Mouse (Mus musculus): ENCODE data around the gene Bmpr2. TPM values are rescaled to one million over a fixed set of nuclear protein-coding genes. Genes with fewer than 3 reads are reported as not detected.
A peak's percentile ranks its signal among the peaks of the same experiment; 100 is the strongest.

Bmpr2 gene
- total and polyA plus RNA-seq, 3 experiments, result 7.3 to 71.5 (median 47.6) TPM

DNA sequence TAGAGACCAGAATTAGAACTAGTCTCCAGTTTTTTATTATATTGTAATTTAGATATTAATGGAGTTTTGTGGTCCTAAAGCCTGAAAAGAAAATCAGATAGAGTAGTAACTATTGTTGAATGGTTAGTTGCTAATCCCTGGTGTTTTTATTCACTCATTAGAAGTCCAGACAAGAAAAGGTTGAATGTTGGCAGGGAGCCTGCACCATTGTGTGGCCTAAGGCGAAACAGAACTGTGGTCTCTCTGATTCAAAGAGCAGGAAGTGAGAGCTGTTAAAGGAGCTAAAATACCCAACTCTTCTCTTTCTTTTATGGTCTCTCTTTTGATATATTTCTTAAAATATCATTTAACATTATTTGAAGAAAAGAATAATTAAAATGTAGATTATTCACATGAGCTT, 32.1 kb downstream of the Bmpr2 start:
- DNase-seq, result peak; percentile 23

DNA sequence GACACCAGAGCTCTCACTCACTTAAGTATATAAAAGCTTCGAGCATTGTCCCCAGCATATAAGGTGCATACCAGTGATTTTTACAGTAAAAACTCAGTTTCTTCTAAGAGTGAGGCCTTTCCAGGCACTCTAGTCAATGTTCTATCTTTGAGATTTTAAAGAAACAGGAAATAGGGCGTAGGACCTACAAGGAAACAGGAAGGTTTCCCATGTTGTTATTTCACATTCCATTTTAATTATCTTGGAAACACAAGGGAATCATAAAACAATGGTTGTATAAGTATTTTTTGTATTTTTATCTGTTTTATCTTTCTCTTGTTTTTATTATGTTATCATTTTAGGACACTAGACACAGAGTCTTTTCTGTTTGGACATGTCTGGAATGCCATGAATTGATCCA, 34.7 kb downstream of the Bmpr2 start:
- DNase-seq, result no peak

DNA sequence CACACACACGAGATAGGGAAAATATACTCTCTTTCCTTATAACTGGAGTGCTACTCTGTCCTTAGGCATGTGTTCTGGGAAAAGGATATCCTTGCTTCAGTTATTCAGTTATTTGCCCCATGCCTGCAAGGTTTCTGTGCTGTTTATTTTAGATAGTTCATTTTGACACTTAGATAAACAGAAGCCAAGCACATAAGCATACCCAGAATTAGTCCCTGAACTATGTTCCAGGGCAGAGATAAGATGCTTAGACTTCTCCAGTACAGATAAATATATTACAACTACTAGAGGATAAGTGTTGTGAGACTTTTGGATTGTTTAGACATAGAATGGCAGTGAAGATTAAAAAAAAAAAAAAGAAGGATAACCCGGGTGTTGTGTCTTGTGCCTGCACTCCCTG, 41.2 kb downstream of the Bmpr2 start:
- no peak for DNase-seq

DNA sequence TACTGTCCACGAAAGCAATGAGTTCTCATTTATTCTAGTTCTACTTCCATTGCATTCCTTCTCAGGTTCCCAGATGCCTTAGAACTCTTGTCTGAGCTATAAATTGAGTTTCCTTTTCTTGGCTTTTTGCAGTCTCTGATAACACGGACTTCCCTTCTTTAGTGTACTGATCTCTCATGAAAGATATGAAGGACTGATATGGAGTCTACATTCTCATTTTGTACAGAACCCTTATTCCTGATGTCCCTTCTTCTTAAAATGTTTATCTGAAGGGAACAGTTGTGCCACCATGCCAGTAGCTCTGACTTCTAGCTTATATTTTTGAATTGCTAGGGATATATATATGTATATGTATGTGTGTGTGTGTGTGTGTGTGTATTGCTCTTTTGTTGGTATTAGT, 46.7 kb downstream of the Bmpr2 start:
- no peak for DNase-seq

DNA sequence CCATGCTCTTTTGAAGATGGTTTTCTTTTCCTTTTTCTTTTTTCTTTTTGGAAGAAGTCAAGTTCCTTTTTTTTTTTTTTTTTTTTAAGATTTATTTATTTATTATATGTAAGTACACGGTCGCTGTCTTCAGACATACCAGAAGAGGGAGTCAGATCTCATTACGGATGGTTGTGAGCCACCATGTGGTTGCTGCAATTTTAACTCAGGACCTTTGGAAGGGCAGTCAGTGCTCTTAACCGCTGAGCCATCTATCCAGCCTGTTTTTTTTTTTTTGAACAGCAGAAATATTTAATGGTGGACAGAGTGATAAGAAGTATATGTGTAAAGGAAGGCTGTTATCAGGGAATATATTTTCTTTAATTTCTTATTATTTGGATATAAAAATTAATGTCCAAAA, 49.6 kb downstream of the Bmpr2 start:
- DNase-seq, result no peak

DNA sequence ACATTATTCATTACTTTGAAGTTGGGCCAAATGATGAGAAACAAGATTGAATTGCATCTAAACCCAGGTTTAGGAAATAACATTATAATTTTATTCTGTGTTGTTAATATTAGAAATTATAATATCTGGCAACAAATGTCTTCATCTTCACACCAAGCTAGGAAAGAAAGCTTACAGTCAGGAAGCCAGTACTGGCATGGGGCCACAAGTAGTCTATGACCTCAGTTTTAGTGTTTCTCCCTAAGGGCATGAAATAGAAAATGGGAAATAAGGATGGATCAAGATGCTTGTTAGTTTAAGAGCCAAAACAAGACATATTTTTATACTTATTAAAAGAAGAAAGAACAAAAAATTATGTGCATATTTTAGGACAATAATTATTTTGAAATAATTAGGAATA, 62.2 kb downstream of the Bmpr2 start:
- peak; percentile 20 for DNase-seq

DNA sequence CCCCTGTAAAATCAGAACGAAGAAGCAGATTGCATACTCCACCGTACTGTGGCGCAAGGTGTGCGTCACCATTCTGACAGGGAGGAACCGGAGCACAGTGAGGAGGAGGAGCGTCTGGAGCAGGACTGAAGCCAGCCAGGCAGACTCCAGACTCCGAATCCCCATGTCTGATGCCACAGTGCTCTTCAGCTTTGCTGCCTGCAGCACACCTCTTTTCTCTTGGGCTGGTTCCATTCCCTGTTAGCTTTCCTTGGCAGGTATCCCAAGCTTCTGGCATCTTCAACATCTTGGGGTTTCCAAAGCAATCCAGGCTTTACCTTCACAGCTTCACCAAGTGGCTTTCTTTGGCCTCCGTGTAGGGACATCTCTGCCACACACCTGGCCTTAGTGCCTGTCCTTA, 63.4 kb downstream of the Bmpr2 start:
- DNase-seq, result no peak

DNA sequence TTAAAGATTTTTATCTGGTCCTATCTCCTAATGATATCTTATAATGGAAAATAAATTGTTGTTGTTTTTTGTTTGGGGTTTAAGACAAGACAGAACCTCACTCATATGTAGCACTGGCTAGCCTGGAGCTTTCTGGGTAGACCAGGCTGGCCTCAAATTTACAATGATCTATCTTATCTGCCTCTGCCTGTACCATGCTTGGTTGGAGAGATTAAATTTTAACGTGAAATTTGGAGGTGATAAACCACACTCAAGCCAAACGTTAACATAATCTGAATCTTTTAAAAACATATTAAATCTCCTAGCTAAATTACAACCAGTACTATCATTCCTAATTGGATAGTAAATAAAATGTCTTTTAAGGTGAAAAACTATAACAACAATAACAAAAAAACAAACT, 66.2 kb downstream of the Bmpr2 start:
- DNase-seq, result no peak

DNA sequence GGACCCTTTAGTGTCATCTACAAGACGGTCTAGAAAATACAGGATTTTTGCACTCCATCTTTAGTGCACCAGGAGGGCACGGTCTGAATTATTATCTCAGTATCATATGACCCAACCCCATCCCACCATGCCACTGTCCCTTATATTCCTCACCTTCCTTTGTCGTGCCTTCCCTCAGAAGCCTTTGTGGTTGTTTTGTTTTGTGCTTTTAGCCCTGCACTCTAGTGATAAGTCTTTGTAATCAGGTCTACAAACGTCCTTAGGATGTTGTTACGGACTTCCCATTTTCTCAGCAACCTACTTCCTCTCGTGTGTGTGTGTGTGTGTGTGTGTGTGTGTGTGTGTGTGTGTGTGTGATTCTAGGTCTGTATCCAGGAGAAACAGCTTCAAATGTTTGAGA, 67.0 kb downstream of the Bmpr2 start:
- DNase-seq, result no peak

DNA sequence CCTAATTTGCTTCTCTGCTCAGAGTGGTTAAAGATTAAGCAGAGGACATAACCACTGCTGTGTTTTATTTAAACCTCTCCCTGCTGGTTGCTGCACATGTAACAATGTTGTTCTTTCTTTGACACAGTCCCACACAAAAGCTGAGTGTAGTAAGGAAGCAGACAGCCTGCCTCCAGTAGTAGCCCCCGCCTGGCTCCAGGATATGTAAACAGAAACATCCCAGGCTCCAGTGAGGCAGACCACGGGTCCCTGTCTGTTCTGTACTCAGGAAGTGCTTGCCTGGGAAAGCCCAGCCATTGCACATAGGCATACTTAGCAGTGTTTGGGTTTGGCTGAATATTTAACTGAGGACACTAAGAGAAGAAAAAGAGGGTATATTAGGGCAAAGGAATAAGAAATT, 70.5 kb downstream of the Bmpr2 start:
- DNase-seq, result no peak

DNA sequence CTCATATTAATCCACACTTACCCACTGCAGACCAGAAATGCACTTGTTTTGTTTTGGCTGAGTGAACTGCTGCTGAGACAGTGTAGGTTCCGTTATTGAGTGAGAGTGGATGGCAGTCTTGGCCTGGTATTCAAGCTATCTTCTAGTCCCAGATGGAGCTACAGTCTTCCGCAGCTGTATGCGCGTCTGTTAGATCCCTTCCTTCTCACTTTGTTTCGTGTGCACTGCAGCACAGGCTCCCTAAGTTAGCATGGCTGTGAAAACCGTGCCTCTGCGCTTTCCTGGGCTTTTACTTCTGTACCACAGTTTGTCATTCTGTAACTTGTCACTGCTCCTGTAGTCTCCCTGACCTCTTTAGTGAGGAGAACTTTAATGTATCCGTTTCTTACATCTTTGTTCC, 85.1 kb downstream of the Bmpr2 start:
- peak; percentile 13 for DNase-seq

DNA sequence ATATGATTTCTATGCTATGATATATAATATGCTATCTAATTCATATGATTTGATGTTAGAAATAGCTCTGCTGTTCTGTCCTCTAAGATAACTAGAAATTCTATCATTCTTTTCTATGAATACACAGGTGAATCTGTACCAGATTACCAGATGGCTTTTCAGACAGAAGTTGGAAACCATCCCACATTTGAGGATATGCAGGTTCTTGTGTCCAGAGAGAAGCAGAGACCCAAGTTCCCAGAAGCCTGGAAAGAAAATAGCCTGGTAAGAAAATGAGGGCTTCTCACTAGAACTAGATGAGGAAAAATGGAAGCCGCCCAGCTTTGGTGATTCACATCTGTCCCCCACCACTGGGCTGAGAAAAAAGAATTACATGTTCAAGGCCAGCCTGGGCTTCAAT, 95.8 kb downstream of the Bmpr2 start:
- DNase-seq, result peak; percentile 45

DNA sequence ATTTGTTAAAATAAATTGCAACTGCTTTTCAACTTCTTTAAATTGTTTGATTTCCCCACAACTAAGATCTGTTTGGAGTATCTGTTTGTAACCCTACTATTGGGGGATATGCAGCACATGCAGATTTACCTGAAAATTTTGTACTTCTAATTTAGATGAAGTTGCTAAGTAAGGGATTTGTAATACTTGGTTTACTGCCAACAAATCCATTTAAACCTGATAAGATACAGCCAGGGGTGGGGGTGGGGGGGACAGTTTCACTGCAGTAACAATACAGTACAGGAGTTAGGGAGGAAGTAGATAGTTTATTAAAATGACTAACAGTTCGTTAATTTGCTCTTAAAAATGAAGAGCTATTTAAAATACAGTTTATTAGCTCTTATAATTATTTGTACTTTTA, 98.9 kb downstream of the Bmpr2 start:
- DNase-seq, result no peak

DNA sequence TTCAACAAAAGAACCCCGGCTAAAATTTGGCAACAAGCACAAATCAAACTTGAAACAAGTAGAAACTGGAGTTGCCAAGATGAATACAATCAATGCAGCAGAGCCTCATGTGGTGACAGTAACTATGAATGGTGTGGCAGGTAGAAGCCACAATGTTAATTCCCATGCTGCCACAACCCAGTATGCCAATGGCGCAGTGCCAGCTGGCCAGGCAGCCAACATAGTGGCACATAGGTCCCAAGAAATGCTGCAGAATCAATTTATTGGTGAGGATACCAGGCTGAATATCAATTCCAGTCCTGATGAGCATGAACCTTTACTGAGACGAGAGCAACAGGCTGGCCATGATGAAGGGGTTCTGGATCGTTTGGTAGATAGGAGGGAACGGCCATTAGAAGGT, 104.8 kb downstream of the Bmpr2 start:
- DNase-seq, result no peak

DNA sequence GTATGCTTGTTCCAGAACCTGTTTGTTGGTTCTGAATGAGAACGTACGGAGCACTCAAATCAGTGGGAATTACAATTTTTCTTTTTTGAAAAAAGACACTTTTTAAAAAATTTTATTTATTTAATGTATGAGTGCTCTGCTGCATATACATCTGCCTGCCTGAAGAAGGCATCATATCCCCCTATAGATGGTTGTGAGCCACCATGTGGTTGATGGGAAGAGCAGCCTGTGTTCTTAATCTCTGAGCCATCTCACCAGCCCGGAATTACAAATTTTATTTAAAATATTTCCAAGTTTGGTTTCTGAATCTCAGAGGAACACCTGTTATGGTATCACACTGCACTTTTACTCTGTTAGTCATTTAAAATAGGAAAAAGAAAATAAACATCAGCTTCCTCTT, 110.8 kb downstream of the Bmpr2 start:
- DNase-seq, result no peak

DNA sequence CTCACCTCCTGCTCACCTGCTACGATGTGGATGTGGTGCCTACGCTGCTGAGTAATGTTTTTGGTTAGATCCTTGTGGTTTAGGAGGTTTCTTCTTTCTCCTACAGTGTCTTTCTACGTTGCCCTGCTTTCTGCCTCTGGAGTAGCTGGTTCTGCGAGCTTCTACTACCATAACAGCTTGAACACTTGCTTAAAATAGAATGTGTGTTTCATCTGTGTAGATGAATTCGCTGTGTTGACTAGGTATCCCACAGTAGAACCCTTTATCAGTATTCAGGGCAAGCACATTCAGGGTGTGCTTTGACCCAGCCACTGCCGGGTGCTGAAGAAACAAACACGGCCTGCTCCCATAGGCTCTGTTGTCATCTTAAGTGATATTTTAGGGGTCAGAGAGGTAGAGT, 114.9 kb downstream of the Bmpr2 start:
- DNase-seq, result no peak

DNA sequence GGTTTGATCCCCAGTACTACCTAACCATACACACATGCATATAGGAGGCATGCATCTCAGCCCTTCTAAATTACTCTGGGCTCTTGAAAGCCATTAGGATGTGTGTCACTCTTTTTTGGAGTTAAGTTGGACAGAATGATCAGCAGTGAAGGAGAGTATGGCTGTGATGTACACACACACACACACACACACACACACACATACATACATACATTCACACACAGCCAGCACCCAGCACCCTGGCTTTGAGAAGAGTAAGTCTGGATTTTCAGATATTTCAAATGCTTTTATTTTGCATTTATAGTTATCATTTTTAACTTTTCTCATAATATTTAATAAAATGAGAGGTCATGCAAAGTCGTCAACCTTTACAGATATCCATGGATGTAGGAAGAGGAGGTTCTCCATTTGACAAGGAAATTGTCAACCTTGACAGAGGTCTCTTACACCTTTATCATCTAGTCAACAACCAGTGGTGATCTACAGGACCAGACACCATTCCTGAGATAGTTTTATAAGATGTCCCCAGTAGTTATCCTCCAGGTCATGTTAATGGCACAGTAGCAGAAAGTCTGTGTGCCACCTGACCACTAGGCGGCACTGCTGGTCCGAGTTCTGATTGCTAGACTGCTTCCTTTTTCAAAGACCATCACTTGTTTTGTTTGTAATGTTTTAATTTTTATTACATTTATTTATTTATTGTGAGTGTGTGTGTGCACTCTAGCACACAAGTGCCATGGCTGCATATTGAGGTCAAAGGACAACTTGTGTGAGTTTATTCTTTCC, 120.3 kb downstream of the Bmpr2 start:
- DNase-seq, result peak; percentile 62

DNA sequence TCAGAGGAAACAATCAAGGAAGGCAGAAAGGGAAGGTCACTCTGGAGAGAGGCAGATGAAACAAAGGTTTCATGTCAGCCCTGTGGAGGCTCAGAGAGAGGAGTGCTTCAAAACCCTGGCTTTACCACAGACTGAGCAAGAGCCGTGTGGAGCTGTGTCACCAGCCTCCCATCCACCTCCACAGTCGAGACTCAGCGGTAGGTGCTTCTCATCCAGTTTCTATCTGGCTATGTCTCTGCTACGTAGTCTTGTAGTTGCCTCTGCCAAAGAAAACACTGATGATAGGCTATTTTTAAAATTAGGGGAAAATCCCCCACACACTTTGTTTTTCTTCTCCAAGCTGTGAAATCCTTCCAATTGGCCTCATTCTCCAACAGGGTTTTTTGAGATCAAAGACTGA, 123.7 kb downstream of the Bmpr2 start:
- DNase-seq, result no peak

DNA sequence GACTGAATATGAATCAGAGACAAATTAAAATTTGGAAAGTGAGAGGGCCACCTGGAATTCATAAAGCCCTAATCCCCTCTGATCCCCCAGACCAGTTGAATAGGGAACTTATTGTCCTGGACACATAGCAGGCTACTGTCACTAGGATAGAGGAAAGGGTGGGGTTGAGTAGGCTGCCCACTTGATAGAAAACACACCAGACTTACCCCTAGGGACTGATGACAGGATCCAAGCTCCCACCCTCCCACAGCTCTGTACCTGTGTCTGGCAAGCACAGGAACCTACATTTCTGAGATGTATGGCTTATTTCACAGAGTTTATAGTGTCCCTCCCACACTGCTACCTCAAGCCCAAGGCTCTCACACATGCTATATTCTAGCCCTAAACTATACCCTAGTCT, 124.8 kb downstream of the Bmpr2 start:
- DNase-seq, result no peak

DNA sequence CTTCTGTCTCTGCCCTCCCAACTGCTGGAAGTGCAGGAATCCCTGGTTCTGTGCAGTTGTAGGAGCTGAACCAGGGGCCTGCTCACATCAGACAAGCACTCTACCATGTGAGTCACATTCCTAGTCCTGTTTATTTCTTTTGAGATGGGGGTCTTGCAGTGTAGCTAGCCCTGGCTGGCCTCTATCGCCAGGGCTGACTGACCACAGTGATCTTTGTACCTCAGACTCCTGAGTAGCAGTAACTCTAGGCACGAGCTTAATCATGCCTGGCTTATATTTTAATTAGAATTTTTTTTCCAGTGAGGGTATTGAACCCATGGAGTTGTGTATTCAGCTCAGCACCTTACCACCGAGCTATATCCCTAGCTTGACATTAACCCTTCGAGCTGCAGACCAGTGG, 128.0 kb downstream of the Bmpr2 start:
- no peak for DNase-seq

DNA sequence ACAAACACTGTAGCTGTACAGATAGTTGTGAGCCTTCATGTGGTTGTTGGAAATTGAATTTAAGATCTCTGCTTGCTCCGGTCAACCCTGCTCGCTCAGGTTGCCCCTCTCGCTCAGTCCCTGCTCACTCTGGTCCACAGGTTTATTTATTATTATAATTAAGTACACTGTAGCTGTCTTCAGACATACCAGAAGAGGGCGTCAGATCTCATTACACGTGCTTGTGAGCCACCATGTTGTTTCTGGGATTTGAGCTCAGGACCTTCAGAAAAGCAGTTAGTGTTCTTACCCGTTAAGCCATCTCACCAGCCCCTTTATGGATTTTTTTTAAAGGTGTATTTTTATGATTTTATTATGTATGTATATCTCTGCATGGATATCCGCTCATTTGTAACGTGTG, 129.6 kb downstream of the Bmpr2 start:
- no peak for DNase-seq

DNA sequence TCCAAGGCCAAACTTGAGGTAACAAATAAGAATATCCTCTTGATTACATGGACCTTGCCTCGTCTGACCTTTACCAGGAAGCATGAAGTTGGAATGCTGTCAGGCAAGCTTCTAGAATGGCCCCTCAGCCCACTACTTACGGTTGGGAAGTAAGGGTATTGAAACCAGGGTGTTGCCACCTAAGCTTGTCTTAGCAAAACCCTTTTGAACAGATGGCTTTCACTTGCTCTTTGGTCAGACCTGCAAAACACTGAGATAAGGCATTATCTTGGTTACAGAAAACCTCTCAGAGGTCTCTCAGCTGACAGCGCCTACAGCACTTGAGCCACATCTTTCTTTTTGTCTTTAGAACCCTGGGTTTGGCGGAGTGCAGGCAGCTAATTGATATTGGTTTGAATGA, 130.8 kb downstream of the Bmpr2 start:
- DNase-seq, result no peak

DNA sequence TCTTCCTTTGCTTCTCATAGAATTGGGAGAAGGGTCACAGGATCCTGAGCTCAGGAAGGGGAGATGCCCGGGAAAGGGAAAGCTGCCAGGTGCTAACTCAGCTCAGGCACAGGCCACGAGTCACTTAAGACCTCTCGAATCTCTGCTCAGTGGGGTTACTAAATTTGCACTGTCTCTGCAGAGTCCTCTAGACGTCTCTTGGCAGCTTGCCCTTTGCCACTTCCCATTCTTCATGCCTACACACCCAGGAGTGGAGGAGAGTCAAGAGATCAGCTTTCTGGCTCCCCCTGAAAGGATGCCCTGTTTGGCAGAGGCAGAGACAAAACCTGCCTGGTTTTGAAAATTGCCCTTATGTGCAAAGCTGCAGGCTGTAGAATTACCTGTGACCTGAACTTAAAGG, 132.3 kb downstream of the Bmpr2 start:
- peak; percentile 59 for DNase-seq

DNA sequence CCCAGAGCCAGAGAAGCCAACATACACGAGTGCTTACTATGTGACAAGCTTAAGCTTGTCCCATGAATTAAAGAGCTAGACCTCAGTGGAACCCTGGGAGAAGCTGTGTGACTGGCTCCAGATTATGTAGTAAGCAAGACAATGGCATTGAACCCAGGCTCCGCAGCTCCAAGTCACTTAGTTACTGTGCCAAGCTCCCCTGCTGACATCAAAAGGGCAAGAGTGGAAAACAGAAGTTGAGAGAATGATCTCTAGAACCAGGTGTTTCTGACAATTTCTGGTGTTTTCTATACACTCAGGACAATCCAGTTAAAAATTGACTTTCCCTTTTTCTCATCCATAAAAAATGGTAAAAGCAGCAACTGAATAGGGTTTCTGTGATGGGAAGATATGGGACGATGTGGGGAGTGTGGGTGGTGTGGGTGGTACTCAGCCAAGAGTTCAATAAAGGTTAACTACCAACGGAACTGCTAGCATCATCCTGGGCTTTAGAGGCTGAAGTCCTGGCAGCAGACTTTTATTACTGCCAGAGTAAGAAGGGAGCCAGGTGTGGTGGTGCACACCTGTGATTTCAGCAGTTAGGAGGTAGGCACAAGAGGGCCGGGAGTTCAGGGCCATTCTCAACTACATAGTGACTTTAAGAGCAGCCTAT, 134.1 kb downstream of the Bmpr2 start:
- DNase-seq, result no peak

Data from adrenal gland, adult 2 months (tissue).